Mouse (Mus musculus) inflammation-experienced regulatory T-cells, adult 6 months (primary cell): ENCODE measurements at regions not wholly inside any gene's neighbourhood (a gene's known extent, or its start where the extent isn't known, plus 50 kb on each side); places are given as distances from the start of the nearest gene placed in this dataset.

ENCODE experiments used
- ATAC-seq: one replicate; pipeline ENCODE4 v1.8.0; 2017

GRCm38 (mm10) chr17:4808926-4809325 is 185.2 kb upstream of the Arid1b start:
- no peak for ATAC-seq

- no peak for ATAC-seq
Measured at GRCm38 (mm10) chr17:4813232-4813631, 180.9 kb upstream of the Arid1b start.

- ATAC-seq: no peak
Measured at GRCm38 (mm10) chr17:4813666-4814065, 180.5 kb upstream of the Arid1b start.

- no peak for ATAC-seq
Measured at GRCm38 (mm10) chr17:4825221-4825895, 168.8 kb upstream of the Arid1b start.

DNA sequence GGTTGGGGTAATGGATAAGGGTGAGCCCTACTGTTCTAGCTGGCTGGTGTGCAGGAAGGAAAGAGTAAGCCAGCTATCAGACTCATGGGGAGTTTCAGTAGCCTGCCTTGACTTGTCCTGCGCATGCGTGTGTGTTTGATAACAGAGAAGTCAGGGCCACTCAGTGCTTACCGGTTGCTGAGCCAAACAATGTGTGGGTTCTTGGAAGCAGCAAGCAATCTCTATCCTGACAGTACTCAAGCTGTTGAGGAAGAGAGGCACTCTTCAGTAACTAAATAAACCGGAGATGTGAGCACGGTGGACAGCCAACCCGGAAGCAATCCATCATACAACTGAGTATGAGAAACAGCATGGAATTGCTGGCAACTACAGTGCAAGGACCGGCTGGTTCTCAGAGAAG is 160.1 kb upstream of the Arid1b start:
- ATAC-seq: no peak

- ATAC-seq: no peak
Measured at GRCm38 (mm10) chr17:4834571-4834970, 159.6 kb upstream of the Arid1b start.

DNA sequence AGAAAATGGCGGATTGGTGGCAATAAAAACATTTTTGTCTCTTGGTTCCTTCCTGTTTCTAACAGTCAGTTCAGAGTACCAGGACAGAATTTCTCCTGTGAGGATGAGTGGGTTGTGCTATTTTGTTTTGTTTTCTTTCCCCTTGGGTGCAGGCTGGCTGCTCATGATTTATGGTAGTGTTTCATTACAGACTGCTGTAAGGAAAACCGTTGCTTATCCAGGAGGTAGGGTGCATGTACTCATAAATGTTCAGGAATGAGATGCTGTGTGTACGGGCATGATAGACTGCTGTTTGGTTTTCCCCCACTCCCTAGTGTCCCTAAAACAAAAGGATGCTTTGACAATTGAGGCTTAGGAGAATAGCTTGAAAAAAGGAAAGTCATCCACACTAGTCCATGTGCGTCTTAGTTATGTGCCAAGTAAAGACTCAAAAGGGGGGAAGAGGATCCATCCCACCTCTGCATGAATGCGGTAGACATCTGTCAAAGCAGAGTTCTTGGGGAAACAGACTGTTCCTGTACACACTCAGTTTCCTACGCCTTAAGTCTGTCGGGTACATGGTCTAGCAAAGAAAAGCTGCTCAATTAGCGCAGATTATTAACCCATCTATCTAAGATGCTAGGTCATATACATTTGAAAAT is 158.9 kb upstream of the Arid1b start:
- ATAC-seq: no peak

DNA sequence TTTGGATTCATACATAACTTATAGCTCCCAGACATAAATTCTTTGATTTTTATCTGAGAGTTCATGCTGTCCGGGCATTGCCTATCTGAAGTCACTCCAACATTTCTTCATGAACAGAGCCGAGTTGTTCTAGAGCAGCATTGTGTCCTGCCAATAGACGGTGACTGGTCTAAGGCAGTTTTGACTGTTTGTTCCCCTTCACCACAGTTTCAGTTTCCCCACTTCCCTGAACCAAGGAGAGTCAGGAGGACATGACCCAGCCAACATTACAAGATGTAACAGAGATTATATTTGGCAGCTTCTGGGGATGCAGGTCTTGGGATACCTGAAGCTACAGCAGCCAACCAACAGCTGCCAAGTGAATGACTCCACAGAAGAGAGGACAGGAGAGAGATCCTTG is 154.0 kb upstream of the Arid1b start:
- no peak for ATAC-seq

DNA sequence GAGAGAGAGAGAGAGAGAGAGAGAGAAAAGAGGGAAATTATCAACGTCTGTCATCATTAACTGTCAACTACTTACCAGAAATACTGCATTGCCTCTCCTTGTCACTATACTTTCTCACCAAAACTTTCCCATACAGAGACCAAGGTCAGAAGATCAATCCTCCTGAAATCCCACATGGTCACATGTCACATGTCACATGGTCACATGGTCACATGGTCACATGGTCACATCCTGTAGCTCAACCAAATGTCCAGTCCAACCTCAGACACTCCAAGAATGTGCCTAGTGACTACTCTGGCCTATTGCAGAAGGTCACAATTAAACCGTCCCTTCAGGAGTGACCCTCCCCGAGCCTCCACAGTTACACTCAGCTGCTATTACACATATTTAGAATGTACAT is 135.8 kb upstream of the Arid1b start:
- no peak for ATAC-seq

DNA sequence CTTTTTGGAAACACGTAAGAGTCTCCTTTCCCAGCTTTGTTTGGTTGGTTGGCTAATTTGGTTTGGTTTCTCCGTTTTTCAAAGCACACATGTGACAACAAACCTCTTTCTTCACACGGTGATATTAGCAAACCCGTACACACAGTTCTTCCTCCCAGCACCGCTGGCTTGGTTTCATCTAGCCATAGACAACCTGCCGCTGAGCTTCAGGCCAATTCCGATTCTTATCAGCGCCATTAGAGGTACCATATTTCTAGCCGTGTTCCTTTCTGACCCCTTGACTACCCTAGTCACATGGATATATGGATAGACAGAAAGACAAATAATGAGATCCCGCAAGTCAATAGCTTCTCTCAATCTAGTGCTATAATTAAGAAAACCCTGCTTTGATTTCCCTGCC is 129.2 kb upstream of the Arid1b start:
- no peak for ATAC-seq

DNA sequence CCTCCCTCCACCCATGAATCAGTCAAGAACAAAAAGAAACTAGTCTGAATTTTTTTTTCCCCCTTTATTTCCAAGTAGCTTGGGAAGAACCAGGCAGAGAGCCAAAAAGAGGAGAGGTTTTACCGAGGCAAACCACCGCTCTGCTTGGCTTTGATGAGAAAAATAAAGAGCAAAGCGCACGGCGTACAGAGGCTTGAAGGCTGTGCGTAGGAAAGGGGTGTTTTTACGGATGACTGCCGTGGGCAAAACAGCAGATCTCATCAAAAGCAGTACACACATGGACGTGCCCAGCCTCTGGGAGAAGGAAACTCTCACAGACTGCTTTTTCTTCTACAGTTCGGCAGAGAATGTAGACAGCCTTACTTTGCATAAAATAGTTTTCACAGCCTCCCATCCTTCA is 128.5 kb upstream of the Arid1b start:
- no peak for ATAC-seq

- no peak for ATAC-seq
Measured at GRCm38 (mm10) chr17:4866026-4866896, 127.9 kb upstream of the Arid1b start.

DNA sequence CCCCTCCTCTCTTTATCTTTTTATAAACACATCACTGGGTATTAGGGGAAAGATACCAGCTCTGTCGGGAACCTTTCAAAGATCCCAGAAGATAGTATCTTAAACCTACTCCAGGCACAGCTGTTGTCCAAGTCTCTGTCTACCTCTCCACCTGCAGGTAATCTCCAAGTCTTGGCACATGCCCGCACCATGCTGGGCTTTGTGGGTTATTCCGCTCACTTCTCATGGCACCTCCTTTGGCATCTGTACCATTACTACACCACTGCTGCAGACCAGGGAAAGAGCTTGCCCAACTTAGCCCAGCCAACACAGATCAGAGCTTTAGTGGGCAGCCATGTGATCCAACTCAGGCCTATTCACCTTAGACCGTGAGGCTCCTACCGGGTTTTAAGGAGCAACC is 127.0 kb upstream of the Arid1b start:
- ATAC-seq: no peak

GRCm38 (mm10) chr17:4867754-4868445 is 126.2 kb upstream of the Arid1b start:
- ATAC-seq: no peak

DNA sequence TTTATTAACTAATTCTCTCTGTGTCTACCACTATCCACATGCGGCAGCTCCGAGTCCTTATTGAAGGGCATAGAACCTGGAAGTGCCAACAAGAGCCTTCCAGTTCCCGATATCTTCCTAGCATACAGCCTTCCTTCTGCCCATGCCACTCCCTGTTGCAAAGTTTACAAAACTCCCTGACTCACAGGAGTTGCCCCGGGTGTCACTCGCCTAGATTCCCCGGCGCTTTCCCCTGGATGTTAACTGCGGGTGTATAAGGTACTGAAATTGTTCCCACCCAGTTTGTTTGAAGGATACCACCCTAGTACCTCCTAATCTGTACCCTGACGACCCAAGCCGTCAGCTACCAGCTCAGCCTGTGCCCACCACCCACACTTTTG is 125.7 kb upstream of the Arid1b start:
- ATAC-seq: no peak

- no peak for ATAC-seq
Measured at GRCm38 (mm10) chr17:4868861-4869260, 125.3 kb upstream of the Arid1b start.

GRCm38 (mm10) chr17:4871267-4871666 is 122.9 kb upstream of the Arid1b start:
- ATAC-seq: no peak

- ATAC-seq: no peak
Measured at GRCm38 (mm10) chr17:4874459-4874858, 119.7 kb upstream of the Arid1b start.

DNA sequence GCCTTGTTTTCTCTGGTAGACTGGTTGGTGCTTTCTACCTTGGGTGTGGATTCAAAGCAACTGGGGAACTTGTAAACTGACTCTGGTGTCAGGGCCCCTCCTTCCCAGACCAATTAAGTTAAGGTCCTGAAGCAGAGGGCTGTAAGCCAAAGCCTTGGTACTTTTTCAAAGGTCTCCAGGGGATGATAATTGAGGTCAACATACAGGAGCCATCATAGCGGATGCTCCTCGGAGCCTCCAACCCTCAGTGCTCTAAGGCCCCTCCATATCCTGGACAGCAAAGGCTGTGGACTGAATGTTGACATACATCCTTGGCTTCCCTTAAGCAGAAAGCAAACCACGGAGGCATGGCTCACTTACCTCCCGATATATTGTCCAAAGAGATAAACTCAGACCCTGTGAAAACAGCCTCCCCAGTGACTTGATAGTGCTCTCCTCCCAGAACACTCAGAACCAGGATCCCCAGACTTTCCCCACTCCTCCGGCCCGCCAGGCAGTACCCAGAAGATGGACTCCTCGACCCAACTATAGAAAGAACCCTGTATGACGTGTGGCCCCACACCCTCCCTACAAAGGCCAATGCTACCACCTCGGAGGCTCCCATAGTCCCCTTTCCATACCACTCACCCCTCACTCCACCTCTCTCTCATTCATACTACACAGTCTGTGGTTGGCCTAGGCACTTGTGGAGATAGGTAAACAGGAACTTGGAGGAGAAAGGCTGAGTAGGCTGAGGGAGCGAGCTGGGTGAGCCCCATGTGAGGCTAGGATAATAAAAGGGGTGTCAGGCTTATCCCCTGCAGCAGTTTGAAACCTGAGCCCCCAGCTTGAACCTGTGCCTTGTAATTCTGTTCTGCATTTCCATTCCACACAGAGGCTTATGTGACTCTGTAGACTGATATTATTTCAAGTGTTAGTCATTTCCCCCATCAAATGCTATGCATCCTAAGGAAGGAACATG is 118.8 kb upstream of the Arid1b start:
- no peak for ATAC-seq

DNA sequence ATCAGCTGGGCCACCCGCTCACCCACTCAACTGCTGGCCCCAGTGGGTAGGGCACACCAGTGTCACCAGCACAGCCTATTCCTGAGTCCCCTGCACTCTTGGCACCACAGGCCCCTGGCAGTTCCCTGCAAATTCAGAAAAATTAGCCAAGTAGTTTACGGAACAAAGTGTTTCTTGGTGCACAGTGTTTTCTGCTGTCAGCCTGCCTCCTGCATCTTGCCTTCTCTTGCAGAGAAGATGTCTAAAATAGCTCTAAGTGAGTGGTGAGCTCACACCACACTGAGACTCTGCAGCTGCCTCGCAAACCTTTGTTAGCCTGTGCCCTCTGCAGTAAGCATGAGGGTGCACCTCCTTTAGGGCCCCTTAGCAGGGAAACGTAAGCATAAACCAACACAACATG is 117.7 kb upstream of the Arid1b start:
- ATAC-seq: no peak

- ATAC-seq: no peak
Measured at GRCm38 (mm10) chr17:4881473-4881872, 112.7 kb upstream of the Arid1b start.

DNA sequence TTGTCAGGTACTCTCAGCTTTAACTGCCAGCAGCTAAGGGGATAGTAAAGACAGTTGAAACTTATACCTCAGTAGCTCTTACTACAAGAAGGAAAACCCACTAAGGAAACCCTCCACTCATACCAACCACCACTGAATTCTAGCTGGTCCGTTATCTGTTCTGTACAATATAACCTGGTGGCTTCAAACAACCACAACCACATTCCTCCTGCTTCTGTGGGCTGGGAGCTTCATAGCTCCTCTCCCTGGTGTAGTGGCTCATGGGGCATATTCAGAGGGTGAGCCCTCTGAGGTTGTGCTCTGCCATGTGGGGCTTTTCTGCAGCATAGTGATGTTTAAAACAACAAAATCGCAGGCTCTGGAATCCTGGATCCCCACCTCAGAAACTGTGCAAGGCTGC is 110.0 kb upstream of the Arid1b start:
- ATAC-seq: no peak
